Mouse (Mus musculus) E14TG2a.4 (cell line): ENCODE results near the gene Fgfrl1.

Source experiments
- CTCF ChIP-seq: conservative IDR thresholded peaks from 2 replicates; pipeline ENCODE4 v1.5.1; 2014; ENCODE audit warnings: low read length
- NANOG ChIP-seq: IDR thresholded peaks from 2 replicates; pipeline ENCODE4 v1.6.1; 2014; ENCODE audit warnings: borderline replicate concordance, low read length, mixed read lengths

DNA sequence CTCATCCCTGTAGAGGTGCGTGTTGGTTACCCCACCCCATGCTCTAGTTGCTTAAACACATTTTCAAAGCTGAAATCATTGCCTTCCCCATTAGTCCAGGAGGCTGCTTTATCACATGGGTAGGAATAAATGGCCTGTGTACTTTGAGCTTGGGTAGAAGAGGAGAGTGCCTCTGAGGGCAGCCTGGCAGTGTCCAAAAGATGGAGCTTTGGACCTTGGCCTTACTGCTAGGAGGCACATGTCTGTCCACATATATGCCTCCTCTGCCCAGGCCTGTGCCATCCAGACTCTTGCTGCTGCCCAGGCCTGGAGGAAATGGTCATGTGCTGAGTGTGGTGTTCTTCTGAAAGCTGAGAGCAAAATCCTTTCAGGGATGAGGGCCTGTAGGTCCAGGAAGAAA, 16.2 kb downstream of the Fgfrl1 start:
- TF ChIP-seq CTCF (no peak), NANOG (no peak)
